Mouse (Mus musculus): ENCODE results near the gene Fcer1g. TPM values are rescaled to one million over a fixed set of nuclear protein-coding genes. Genes with fewer than 3 reads are reported as not detected.

Gene Fcer1g
- total RNA-seq, 2 experiments from 2014 or later, result 14.4 to 19.2 TPM

- DNase-seq, result no peak
Measured at GRCm38 (mm10) chr1:171185655-171186054, 48.5 kb downstream of the Fcer1g start.

- DNase-seq, result no peak
Measured at GRCm38 (mm10) chr1:171184314-171184713, 49.9 kb downstream of the Fcer1g start.

GRCm38 (mm10) chr1:171183620-171184019, 50.5 kb downstream of the Fcer1g start:
- DNase-seq, result no peak

- DNase-seq, result no peak
Measured at GRCm38 (mm10) chr1:171183025-171183424, 51.1 kb downstream of the Fcer1g start.

Other genes with a start within 250 kb of the Fcer1g start
- 1 to 10 TPM in 1 of 2 experiments, under 1 TPM in 1; 0.85 to 1.2 TPM for gene Fcgr4, start 215.4 kb downstream of the Fcer1g start, total RNA-seq (2021)
- gene Fcgr3, start 169.4 kb downstream of the Fcer1g start, total RNA-seq (2021), result 10 to 100 TPM in 1 of 2 experiments, 1 to 10 TPM in 1; 9.8 to 10.4 TPM
- 1 to 10 TPM in 1 of 2 experiments, under 1 TPM in 1; 0.51 to 1.3 TPM for gene Cfap126, start 120.4 kb downstream of the Fcer1g start, total RNA-seq (2021)
- 100 to 1,000 TPM; 746 to 845 TPM for gene Sdhc, start 83.8 kb downstream of the Fcer1g start, total RNA-seq (2021)
- gene Mpz, start 83.7 kb downstream of the Fcer1g start, total RNA-seq (2021), result 10 to 100 TPM; 10.1 to 20.4 TPM
- gene Pcp4l1, start 38.1 kb downstream of the Fcer1g start, total RNA-seq (2021), result 10 to 100 TPM; 28.0 to 30.7 TPM
- gene Nr1i3, start 20.4 kb downstream of the Fcer1g start, total RNA-seq (2021), result 10 to 100 TPM; 13.4 to 29.4 TPM
- gene Tomm40l, start 11.9 kb downstream of the Fcer1g start, total RNA-seq (2021), result 10 to 100 TPM; 46.9 to 58.1 TPM
- 1,000 to 10,000 TPM; 1,052 to 2,650 TPM for gene Apoa2, start 9.3 kb downstream of the Fcer1g start, total RNA-seq (2021)
- 1 to 10 TPM; 4.0 to 5.1 TPM for gene Adamts4, start 16.1 kb upstream of the Fcer1g start, total RNA-seq (2021)
- 1,000 to 10,000 TPM in 1 of 2 experiments, 100 to 1,000 TPM in 1; 996 to 1,019 TPM for gene Ndufs2, start 17.0 kb upstream of the Fcer1g start, total RNA-seq (2021)
- 10 to 100 TPM; 28.9 to 34.7 TPM for gene B4galt3, start 36.0 kb upstream of the Fcer1g start, total RNA-seq (2021)
- gene Ppox, start 46.8 kb upstream of the Fcer1g start, total RNA-seq (2021), result 10 to 100 TPM; 30.8 to 43.8 TPM
- gene Usp21, start 53.6 kb upstream of the Fcer1g start, total RNA-seq (2021), result 10 to 100 TPM; 31.8 to 40.2 TPM
- 100 to 1,000 TPM; 145 to 153 TPM for gene Ufc1, start 60.7 kb upstream of the Fcer1g start, total RNA-seq (2021)
- gene Dedd, start 94.8 kb upstream of the Fcer1g start, total RNA-seq (2021), result 10 to 100 TPM; 33.7 to 35.2 TPM
- 10 to 100 TPM; 51.4 to 56.0 TPM for gene Nit1, start 111.3 kb upstream of the Fcer1g start, total RNA-seq (2021)
- 100 to 1,000 TPM; 107 to 114 TPM for gene Pfdn2, start 111.3 kb upstream of the Fcer1g start, total RNA-seq (2021)
- gene Klhdc9, start 126.4 kb upstream of the Fcer1g start, total RNA-seq (2021), result 1 to 10 TPM; 5.3 to 5.7 TPM
- under 1 TPM; 0.12 to 0.21 TPM for gene Nectin4, start 135.7 kb upstream of the Fcer1g start, total RNA-seq (2021)
- gene Arhgap30, start 154.6 kb upstream of the Fcer1g start, total RNA-seq (2021), result 1 to 10 TPM; 5.1 to 6.1 TPM
- gene Usf1, start 176.9 kb upstream of the Fcer1g start, total RNA-seq (2021), result 10 to 100 TPM; 53.5 to 67.7 TPM
- 10 to 100 TPM; 16.6 to 36.1 TPM for gene Tstd1, start 184.5 kb upstream of the Fcer1g start, total RNA-seq (2021)
- 10 to 100 TPM; 64.9 to 66.2 TPM for gene F11r, start 203.2 kb upstream of the Fcer1g start, total RNA-seq (2021)

All from adrenal gland, postnatal 10 days (tissue).